8 mouse cellular contexts compared by ENCODE assay signal in the genomic region with DNA sequence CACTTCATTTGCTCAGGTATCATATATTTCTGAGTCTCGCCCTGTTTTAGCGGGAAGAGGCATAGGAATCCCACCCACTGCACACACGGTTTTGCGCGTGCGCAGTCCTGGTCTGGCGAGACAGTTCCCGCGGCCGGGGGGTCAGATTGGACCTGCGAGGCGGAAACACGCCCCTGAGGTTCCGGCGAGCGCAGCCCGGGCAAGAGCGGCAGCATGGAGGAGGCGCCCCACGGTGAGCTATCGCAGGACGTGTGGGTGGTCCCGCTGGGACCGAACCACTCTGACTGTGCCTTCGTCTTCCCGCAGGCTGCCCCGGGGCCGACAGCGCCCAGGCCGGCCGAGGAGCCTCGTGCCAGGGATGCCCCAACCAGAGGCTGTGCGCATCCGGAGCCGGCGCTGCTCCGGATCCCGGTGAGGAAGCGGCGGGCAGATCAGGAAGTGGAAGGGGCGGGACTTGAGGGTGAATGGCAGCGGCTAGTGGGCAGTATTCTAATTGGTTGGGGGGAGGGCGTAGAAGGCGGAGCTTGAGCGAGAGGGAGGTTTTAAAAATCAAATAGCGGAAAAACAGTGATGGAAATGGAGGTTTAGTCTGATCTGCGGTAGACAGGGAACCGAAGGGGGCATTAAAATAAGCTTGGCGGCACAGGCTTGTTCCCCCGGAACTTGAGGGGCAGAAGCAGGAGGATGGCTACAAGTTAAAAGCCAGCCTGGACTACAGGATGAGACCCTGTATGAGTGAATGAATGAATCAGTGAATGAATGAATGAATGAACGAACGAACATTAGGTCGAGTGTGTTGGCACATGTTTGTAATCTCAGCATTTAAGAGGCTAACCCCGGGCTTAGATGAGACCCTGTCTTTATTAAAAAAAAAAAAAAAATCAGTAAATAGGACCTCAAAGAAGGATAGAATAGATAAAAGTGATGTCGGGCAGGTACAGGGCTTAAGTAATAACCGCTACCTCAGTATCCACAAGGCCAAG. TPM values are rescaled to one million over a fixed set of nuclear protein-coding genes. Genes with fewer than 3 reads are reported as not detected.
DNase-seq lines count a peak whose midpoint lies in the region; ATAC-seq and TF ChIP-seq lines count a peak whose summit lies in the region.

A gene (plus strand): TSS at position 185 of the 983 bp plus-strand sequence.

- peaks cover 40% of the 10 kb centered on the region for H3K36me3 ChIP-seq in hindbrain, embryonic 10.5 days
- H3K36me3 ChIP-seq in lung, postnatal 0 days (ENCODE audit: insufficient read depth, low read length): peaks cover 6% of the 10 kb centered on the region; the same call in 1 of the 2 replicates

- TF ChIP-seq EP300 in lung, postnatal 0 days (IDR thresholded peaks at IDR 0.05): no peak

- H3K4me2 ChIP-seq in lung, postnatal 0 days (replicated peaks; ENCODE audit: low read depth, low read length): peak within 1 kb of the TSS; percentile 58

- peaks cover 20% of the 10 kb centered on the region for H3K4me1 ChIP-seq in hindbrain, embryonic 10.5 days (replicated peaks)
- peaks cover 2% of the 10 kb centered on the region; the same call in 1 of the 2 replicates for H3K4me1 ChIP-seq in lung, postnatal 0 days (ENCODE audit: insufficient read depth, low read depth, low read length)

- peak within 1 kb of the TSS; percentile 72 for H3K4me3 ChIP-seq in hindbrain, embryonic 10.5 days
- peak within 1 kb of the TSS; percentile 74 for H3K4me3 ChIP-seq in lung, postnatal 0 days (ENCODE audit: low read depth, low read length)

- 3% methylated on average over 56 of the region's 56 CpGs for WGBS in hindbrain, embryonic 10.5 days
- 3% methylated on average over 52 of the region's 56 CpGs for WGBS in lung, postnatal 0 days

- no peaks in the 10 kb centered on the region for H3K27me3 ChIP-seq in hindbrain, embryonic 10.5 days (ENCODE audit: insufficient read depth, poor library complexity, severe bottlenecking)
- no peaks in the 10 kb centered on the region for H3K27me3 ChIP-seq in lung, postnatal 0 days (replicated peaks; ENCODE audit: insufficient read depth, low read length)

- peak within 1 kb of the TSS; percentile 98 for H3K27ac ChIP-seq in hindbrain, embryonic 10.5 days
- peak within 1 kb of the TSS; percentile 91 for H3K27ac ChIP-seq in lung, postnatal 0 days (ENCODE audit: low read length)

- peak; percentile 35; the same call in 1 of the 2 replicates for TF ChIP-seq CTCF in lung, postnatal 0 days (IDR thresholded peaks at IDR 0.05)

- H3K9ac ChIP-seq in lung, postnatal 0 days (replicated peaks; ENCODE audit: low read depth): peak within 1 kb of the TSS; percentile 52

- ATAC-seq in frontal cortex, adult (ENCODE audit: low TSS enrichment): peak; percentile 97
- peak; percentile 98 for ATAC-seq in lung, postnatal 0 days

- DNase-seq in MEL-GATA-1-ER (ENCODE audit: extremely low read depth, low read depth): peak; percentile 87
- peak; percentile 96 for DNase-seq in cerebellum, adult 8-10 months
- DNase-seq in hindbrain, embryonic 10.5 days (ENCODE audit: low spot score): peak; percentile 97
- peak; percentile 93 for DNase-seq in layer of hippocampus, adult 9-11 months
- peak; percentile 98 for DNase-seq in lung, postnatal 0 days (ENCODE audit: low spot score)
- peak; percentile 87 for DNase-seq in ovary, postnatal 14 days (ENCODE audit: low spot score)
- DNase-seq in thymus, postnatal 14 days: peak; percentile 90

- H3K9me3 ChIP-seq in hindbrain, embryonic 10.5 days: peaks cover 5% of the 10 kb centered on the region; the same call in 1 of the 2 replicates
- no peaks in the 10 kb centered on the region for H3K9me3 ChIP-seq in lung, postnatal 0 days (ENCODE audit: low read length)

RNA-seq across cellular contexts. Expression of the gene that starts here (rescaled TPM):
- polyA plus RNA-seq in hindbrain, embryonic 10.5 days (2016; fragmentation: Nextera tagmentation; extraction: Ambion mirVana): 73.5 and 77.1 TPM in 2 replicates
- polyA plus RNA-seq in lung, postnatal 0 days (2015; fragmentation: Nextera tagmentation; extraction: Ambion mirVana): 31.2 and 31.6 TPM in 2 replicates

Comparison
In these comparisons a context has a peak if more than half of its experiments do, and no peak if none do; other contexts are left out.
1. Peak in every context shown above with its lines: DNase-seq, ATAC-seq, H3K4me3 ChIP-seq and H3K27ac ChIP-seq.